ENCODE assay signal across 8 mouse cellular contexts in genomic region chr9:59679678-59680533, GRCm38 (mm10). TPM values are rescaled to one million over a fixed set of nuclear protein-coding genes. Genes with fewer than 3 reads are reported as not detected.
DNase-seq lines count a peak whose midpoint lies in the region; ATAC-seq and TF ChIP-seq lines count a peak whose summit lies in the region.

Gene Gramd2 (plus strand): TSS chr9:59680144.

- no peak within 1 kb of the TSS for H3K27ac ChIP-seq in spleen, adult 2 months (ENCODE audit: insufficient read depth, low read length)
- H3K27ac ChIP-seq in embryonic facial prominence, embryonic 13.5 days = peak within 1 kb of the TSS; percentile 39; the same call in 1 of the 2 replicates
- no peak within 1 kb of the TSS for H3K27ac ChIP-seq in heart, embryonic 12.5 days (ENCODE audit: poor library complexity, severe bottlenecking)
- no peak within 1 kb of the TSS for H3K27ac ChIP-seq in kidney, embryonic 14.5 days (ENCODE audit: low read depth, low read length)
- no peak within 1 kb of the TSS for H3K27ac ChIP-seq in liver, embryonic 14.5 days
- H3K27ac ChIP-seq in neural tube, embryonic 11.5 days (ENCODE audit: low read depth, low read length) = no peak within 1 kb of the TSS
- H3K27ac ChIP-seq in testis, adult 2 months (ENCODE audit: control insufficient read depth, insufficient read depth, low read depth, low read length) = peak within 1 kb of the TSS; percentile 42; the same call in 1 of the 2 replicates

- H3K4me3 ChIP-seq in spleen, adult 2 months (ENCODE audit: extremely low read depth, insufficient read depth, insufficient read length) = peak within 1 kb of the TSS; percentile 44
- peak within 1 kb of the TSS; percentile 56 for H3K4me3 ChIP-seq in embryonic facial prominence, embryonic 13.5 days
- peak within 1 kb of the TSS; percentile 46 for H3K4me3 ChIP-seq in heart, embryonic 12.5 days
- H3K4me3 ChIP-seq in kidney, embryonic 14.5 days (ENCODE audit: low read length) = peak within 1 kb of the TSS; percentile 36
- H3K4me3 ChIP-seq in liver, embryonic 14.5 days (ENCODE audit: insufficient read depth in 1 of 2, low read depth in 2 of 2, low read length in 2 of 2) = peak within 1 kb of the TSS in 1 of 2 experiments; percentile 29; a peak in 3 of 4 replicates
- H3K4me3 ChIP-seq in neural tube, embryonic 11.5 days (ENCODE audit: low read depth, low read length) = peak within 1 kb of the TSS; percentile 36
- peak within 1 kb of the TSS; percentile 94 for H3K4me3 ChIP-seq in testis, adult 2 months (ENCODE audit: control insufficient read depth, low read depth, low read length)

- ATAC-seq in embryonic facial prominence, embryonic 13.5 days (ENCODE audit: insufficient number of reproducible peaks, insufficient read depth, low FRiP score, low TSS enrichment, low read depth) = peak; percentile 87
- peak; percentile 89 for ATAC-seq in heart, embryonic 12.5 days (ENCODE audit: insufficient number of reproducible peaks, low FRiP score)
- peak; percentile 97 for ATAC-seq in kidney, embryonic 14.5 days (ENCODE audit: low FRiP score, low TSS enrichment)
- peak; percentile 88 for ATAC-seq in liver, embryonic 14.5 days (ENCODE audit: insufficient read depth)
- peak; percentile 94 for ATAC-seq in neural tube, embryonic 11.5 days (ENCODE audit: insufficient read depth, low FRiP score, low TSS enrichment)

- H3K27me3 ChIP-seq in spleen, adult 2 months (ENCODE audit: control insufficient read depth, insufficient read depth, low read length) = peaks cover 5% of the 10 kb centered on the region; the same call in 1 of the 2 replicates
- H3K27me3 ChIP-seq in embryonic facial prominence, embryonic 13.5 days = peaks cover 13% of the 10 kb centered on the region
- peaks cover 25% of the 10 kb centered on the region for H3K27me3 ChIP-seq in heart, embryonic 12.5 days (replicated peaks)
- no peaks in the 10 kb centered on the region for H3K27me3 ChIP-seq in kidney, embryonic 14.5 days (ENCODE audit: control insufficient read depth, insufficient read depth, low read length)
- peaks cover 24% of the 10 kb centered on the region for H3K27me3 ChIP-seq in liver, embryonic 14.5 days (ENCODE audit: control insufficient read depth, insufficient read depth, low read length)
- H3K27me3 ChIP-seq in neural tube, embryonic 11.5 days (ENCODE audit: control insufficient read depth, insufficient read depth, low read length) = peaks cover 12% of the 10 kb centered on the region
- no peaks in the 10 kb centered on the region for H3K27me3 ChIP-seq in testis, adult 2 months (ENCODE audit: control insufficient read depth, insufficient read depth, low read length)

- 5% methylated on average over 47 of the region's 47 CpGs for WGBS in spleen, adult 2 months
- 1% methylated on average over 47 of the region's 47 CpGs for WGBS in embryonic facial prominence, embryonic 13.5 days
- WGBS in heart, embryonic 12.5 days = 1% methylated on average over 47 of the region's 47 CpGs
- under 1% methylated on average over 46 of the region's 47 CpGs for WGBS in kidney, embryonic 14.5 days
- 3% methylated on average over 47 of the region's 47 CpGs for WGBS in liver, embryonic 14.5 days (ENCODE audit: insufficient replicate concordance)
- 1% methylated on average over 44 of the region's 47 CpGs for WGBS in neural tube, embryonic 11.5 days

- TF ChIP-seq CTCF in spleen, adult 2 months (IDR thresholded peaks at IDR 0.05; ENCODE audit: extremely low read depth, insufficient read depth, insufficient read length, insufficient replicate concordance) = no peak
- TF ChIP-seq CTCF in liver, embryonic 14.5 days (IDR thresholded peaks at IDR 0.05; ENCODE audit: low read depth) = no peak
- no peak for TF ChIP-seq CTCF in testis, adult 2 months (IDR thresholded peaks at IDR 0.05; ENCODE audit: control insufficient read depth, insufficient read depth, insufficient replicate concordance, low read depth, low read length)

- DNase-seq in spleen, adult 2 months (ENCODE audit: low read depth in 1 of 2, low spot score in 2 of 2) = peak in 1 of 2 experiments; percentile 24
- DNase-seq in spleen, adult 12 weeks (ENCODE audit: low spot score) = no peak
- peak in 1 of 3 experiments; percentile 33 for DNase-seq in liver, embryonic 14.5 days (ENCODE audit: low read depth in 3 of 3, low spot score in 3 of 3)
- peak; percentile 90 for DNase-seq in neural tube, embryonic 11.5 days (ENCODE audit: low spot score)

- H3K4me2 ChIP-seq in embryonic facial prominence, embryonic 13.5 days = peak within 1 kb of the TSS; percentile 91
- H3K4me2 ChIP-seq in heart, embryonic 12.5 days = peak within 1 kb of the TSS; percentile 79
- H3K4me2 ChIP-seq in kidney, embryonic 14.5 days (replicated peaks; ENCODE audit: low read depth, low read length) = peak within 1 kb of the TSS; percentile 77
- H3K4me2 ChIP-seq in liver, embryonic 14.5 days (ENCODE audit: low read depth) = peak within 1 kb of the TSS; percentile 60
- H3K4me2 ChIP-seq in neural tube, embryonic 11.5 days (ENCODE audit: low read depth) = peak within 1 kb of the TSS; percentile 92

- H3K4me1 ChIP-seq in spleen, adult 2 months (ENCODE audit: control insufficient read depth, insufficient read depth, insufficient read length) = peaks cover 7% of the 10 kb centered on the region
- peaks cover 9% of the 10 kb centered on the region for H3K4me1 ChIP-seq in embryonic facial prominence, embryonic 13.5 days
- peaks cover 8% of the 10 kb centered on the region for H3K4me1 ChIP-seq in heart, embryonic 12.5 days (replicated peaks)
- H3K4me1 ChIP-seq in kidney, embryonic 14.5 days (ENCODE audit: control insufficient read depth, insufficient read depth, low read length) = no peaks in the 10 kb centered on the region
- H3K4me1 ChIP-seq in liver, embryonic 14.5 days (replicated peaks; ENCODE audit: control insufficient read depth in 2 of 2, insufficient read depth in 2 of 2, low read length in 1 of 2) = no peaks in the 10 kb centered on the region
- H3K4me1 ChIP-seq in neural tube, embryonic 11.5 days (ENCODE audit: control insufficient read depth, insufficient read depth, low read length) = peaks cover 7% of the 10 kb centered on the region; the same call in 1 of the 2 replicates
- H3K4me1 ChIP-seq in testis, adult 2 months (ENCODE audit: control insufficient read depth, insufficient read depth, low read length) = peaks cover 18% of the 10 kb centered on the region

- H3K9ac ChIP-seq in embryonic facial prominence, embryonic 13.5 days = peak within 1 kb of the TSS; percentile 67
- H3K9ac ChIP-seq in heart, embryonic 12.5 days = peak within 1 kb of the TSS; percentile 43
- H3K9ac ChIP-seq in kidney, embryonic 14.5 days (ENCODE audit: low read depth, low read length) = peak within 1 kb of the TSS; percentile 25
- H3K9ac ChIP-seq in liver, embryonic 14.5 days (replicated peaks) = no peak within 1 kb of the TSS
- peak within 1 kb of the TSS; percentile 32 for H3K9ac ChIP-seq in neural tube, embryonic 11.5 days (ENCODE audit: low read length)

- no peaks in the 10 kb centered on the region for H3K9me3 ChIP-seq in embryonic facial prominence, embryonic 13.5 days
- H3K9me3 ChIP-seq in heart, embryonic 12.5 days (replicated peaks) = no peaks in the 10 kb centered on the region
- H3K9me3 ChIP-seq in kidney, embryonic 14.5 days (ENCODE audit: control insufficient read depth, low read length) = no peaks in the 10 kb centered on the region
- no peaks in the 10 kb centered on the region for H3K9me3 ChIP-seq in liver, embryonic 14.5 days (ENCODE audit: control insufficient read depth, low read length)
- H3K9me3 ChIP-seq in neural tube, embryonic 11.5 days (ENCODE audit: control insufficient read depth, low read length) = no peaks in the 10 kb centered on the region

- H3K36me3 ChIP-seq in spleen, adult 2 months (ENCODE audit: control insufficient read depth, insufficient read depth, low read length) = peaks cover 17% of the 10 kb centered on the region
- peaks cover 47% of the 10 kb centered on the region for H3K36me3 ChIP-seq in embryonic facial prominence, embryonic 13.5 days
- peaks cover 47% of the 10 kb centered on the region for H3K36me3 ChIP-seq in heart, embryonic 12.5 days
- peaks cover 44% of the 10 kb centered on the region for H3K36me3 ChIP-seq in kidney, embryonic 14.5 days (ENCODE audit: control insufficient read depth, insufficient read depth, low read length)
- H3K36me3 ChIP-seq in liver, embryonic 14.5 days (replicated peaks; ENCODE audit: control insufficient read depth, insufficient read depth, low read depth) = no peaks in the 10 kb centered on the region
- peaks cover 18% of the 10 kb centered on the region for H3K36me3 ChIP-seq in neural tube, embryonic 11.5 days (ENCODE audit: control insufficient read depth, insufficient read depth, low read length)
- H3K36me3 ChIP-seq in testis, adult 2 months (ENCODE audit: control insufficient read depth, insufficient read depth, low read length) = no peaks in the 10 kb centered on the region

- TF ChIP-seq POLR2A in spleen, adult 2 months (IDR thresholded peaks at IDR 0.05; ENCODE audit: low read depth, low read length) = no peak
- peak; percentile 11; the same call in 1 of the 2 replicates for TF ChIP-seq POLR2A in testis, adult 2 months (IDR thresholded peaks at IDR 0.05; ENCODE audit: control insufficient read depth, low read depth, low read length)

- TF ChIP-seq EP300 in liver, embryonic 14.5 days (IDR thresholded peaks at IDR 0.05; ENCODE audit: low read depth) = no peak

RNA-seq across cellular contexts. Expression of gene Gramd2, which starts in this region (rescaled TPM):
- polyA plus RNA-seq in spleen, adult 2 months (2012; rRNA removed) = 1.1 TPM in 2 replicates
- polyA plus RNA-seq in embryonic facial prominence, embryonic 13.5 days (2015; fragmentation: Nextera tagmentation; extraction: Ambion mirVana) = 1.6 and 2.0 TPM in 2 replicates
- polyA plus RNA-seq in heart, embryonic 12.5 days (2016; fragmentation: Nextera tagmentation; extraction: Ambion mirVana) = 0.32 TPM in 1 of 2 replicates, not detected in the other
- polyA plus RNA-seq in kidney, embryonic 14.5 days (2014; fragmentation: Nextera tagmentation; extraction: Ambion mirVana) = 0.66 TPM in 2 replicates
- polyA plus RNA-seq in liver, embryonic 14.5 days (2012; rRNA removed) = 0.06 and 0.12 TPM in 2 replicates
- polyA plus RNA-seq in liver, embryonic 14.5 days (2014; fragmentation: Nextera tagmentation; extraction: Ambion mirVana) = not detected in 2 replicates
- 0.17 and 0.43 TPM in 2 replicates for polyA plus RNA-seq in neural tube, embryonic 11.5 days (2014; fragmentation: Nextera tagmentation; extraction: Ambion mirVana)
- polyA plus RNA-seq in testis, adult 2 months (2012; rRNA removed) = 14.5 and 17.9 TPM in 2 replicates

Comparison
In these comparisons a context has a peak if more than half of its experiments do, and no peak if none do; other contexts are left out.
1. Peak in ATAC-seq, H3K4me3 ChIP-seq, H3K9ac ChIP-seq and H3K4me2 ChIP-seq in heart, embryonic 12.5 days; RNA of the gene not detected or under 1 TPM.
2. Peak in ATAC-seq, H3K4me3 ChIP-seq, H3K9ac ChIP-seq and H3K4me2 ChIP-seq in kidney, embryonic 14.5 days; RNA of the gene not detected or under 1 TPM.
3. Peak in ATAC-seq and H3K4me2 ChIP-seq in liver, embryonic 14.5 days; RNA of the gene not detected or under 1 TPM.
4. Peak in DNase-seq, ATAC-seq, H3K4me3 ChIP-seq, H3K9ac ChIP-seq and H3K4me2 ChIP-seq in neural tube, embryonic 11.5 days; RNA of the gene not detected or under 1 TPM.
5. H3K27ac ChIP-seq: peak in embryonic facial prominence, embryonic 13.5 days (single experiment) and testis, adult 2 months (single experiment); none in spleen, adult 2 months (single experiment), heart, embryonic 12.5 days (single experiment), kidney, embryonic 14.5 days (single experiment), liver, embryonic 14.5 days (single experiment) and neural tube, embryonic 11.5 days (single experiment).
6. Peak in every context shown above with its lines, with median percentiles within 50 percentile points of each other: ATAC-seq and H3K4me2 ChIP-seq.